Mouse (Mus musculus): ENCODE measurements around the gene Olfr1413. TPM values are rescaled to one million over a fixed set of nuclear protein-coding genes. Genes with fewer than 3 reads are reported as not detected.

Gene Olfr1413
- polyA plus RNA-seq, 1 experiment from 2014 or later: not detected

DNA sequence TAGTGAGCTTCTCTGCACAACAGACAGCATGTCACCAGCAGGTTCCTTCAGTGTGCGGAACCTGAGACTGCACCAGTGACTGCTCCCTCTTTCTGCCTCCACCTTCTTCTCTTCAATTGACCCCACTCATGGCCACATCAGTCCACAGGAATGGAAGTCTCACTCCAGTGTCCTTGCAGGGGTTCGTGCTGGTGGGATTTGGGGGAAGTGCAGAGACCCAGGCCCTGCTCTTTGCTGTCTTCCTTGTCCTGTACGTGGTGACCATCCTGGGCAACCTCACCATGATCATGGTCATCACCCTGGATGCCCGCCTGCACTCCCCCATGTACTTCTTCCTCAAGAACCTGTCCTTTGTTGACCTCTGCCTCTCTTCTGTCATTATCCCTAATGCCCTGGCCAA lies 36.6 kb downstream of the Olfr1413 start:
- Histone ChIP-seq H3K9me3 (ENCODE audit: control insufficient read depth, low read length) (no peaks in the 10 kb centered on the region), H3K27me3 (ENCODE audit: control insufficient read depth, insufficient read depth, low read length) (no peaks in the 10 kb centered on the region), H3K27ac (ENCODE audit: low read depth, low read length) (no peak overlapping the region), H3K4me3 (ENCODE audit: low read depth, low read length) (no peak overlapping the region), H3K36me3 (ENCODE audit: control insufficient read depth, insufficient read depth, low read length) (no peaks in the 10 kb centered on the region), H3K9ac (ENCODE audit: low read length) (no peak overlapping the region), H3K4me2 (no peak overlapping the region), H3K4me1 (ENCODE audit: control insufficient read depth, insufficient read depth, low read length) (no peaks in the 10 kb centered on the region)
- ATAC-seq (ENCODE audit: low FRiP score) (no peak), DNase-seq (ENCODE audit: low spot score, missing footprints) (no peak)
- WGBS: 79% methylated on average over 4 of the region's 4 CpGs

DNA sequence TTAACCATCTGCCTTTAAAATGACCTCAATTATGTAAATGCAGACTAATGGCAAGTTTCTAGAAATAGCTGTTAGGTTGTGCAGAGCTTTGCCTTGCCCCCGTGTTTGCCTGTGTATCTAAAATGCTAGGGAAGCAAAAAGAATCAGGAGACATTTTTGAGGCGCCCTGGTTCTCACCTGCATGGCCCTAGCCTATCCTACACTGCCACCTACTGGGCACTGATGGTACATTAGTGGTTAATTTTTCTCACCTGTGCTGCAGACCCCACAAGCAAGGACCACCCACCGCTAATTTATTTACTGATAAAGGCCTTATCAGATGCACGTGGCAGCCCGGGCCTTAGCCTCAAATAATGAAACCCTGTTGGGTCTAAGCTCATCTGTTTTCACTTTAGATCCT lies 39.9 kb downstream of the Olfr1413 start:
- H3K36me3 ChIP-seq (ENCODE audit: control insufficient read depth, insufficient read depth, low read length): no peaks in the 10 kb centered on the region
- H3K4me3 ChIP-seq (ENCODE audit: low read depth, low read length): no peak overlapping the region
- no peaks in the 10 kb centered on the region for H3K4me1 ChIP-seq (ENCODE audit: control insufficient read depth, insufficient read depth, low read length)
- no peaks in the 10 kb centered on the region for H3K9me3 ChIP-seq (ENCODE audit: control insufficient read depth, low read length)
- ATAC-seq (ENCODE audit: low FRiP score) (no peak), DNase-seq (ENCODE audit: low spot score, missing footprints) (peak; percentile 87)
- H3K27ac ChIP-seq (ENCODE audit: low read depth, low read length): no peak overlapping the region
- no peak overlapping the region for H3K9ac ChIP-seq (ENCODE audit: low read length)
- 10% methylated on average over 5 of the region's 5 CpGs for WGBS
- H3K27me3 ChIP-seq (ENCODE audit: control insufficient read depth, insufficient read depth, low read length): no peaks in the 10 kb centered on the region
- H3K4me2 ChIP-seq: no peak overlapping the region

DNA sequence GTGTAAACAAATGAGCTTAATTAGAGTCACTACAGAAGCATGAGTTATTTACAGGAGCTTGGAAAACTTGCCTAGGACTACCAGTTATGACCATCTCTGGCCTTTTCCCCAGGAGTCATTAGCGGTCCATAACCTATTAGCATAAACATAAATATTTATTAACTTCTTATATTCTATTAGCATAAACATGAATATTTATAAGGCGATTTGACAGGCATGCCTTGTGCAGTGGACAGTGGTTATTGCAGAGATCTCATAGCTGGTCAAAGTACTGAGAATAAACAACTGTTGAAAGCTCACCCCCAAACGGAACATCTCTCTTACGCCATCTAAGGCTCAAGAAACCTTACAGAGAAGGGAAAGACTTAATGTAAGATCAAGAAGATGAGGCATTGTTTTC lies 42.1 kb downstream of the Olfr1413 start:
- H3K27me3 ChIP-seq (ENCODE audit: control insufficient read depth, insufficient read depth, low read length): no peaks in the 10 kb centered on the region
- no peak overlapping the region for H3K27ac ChIP-seq (ENCODE audit: low read depth, low read length)
- no peaks in the 10 kb centered on the region for H3K36me3 ChIP-seq (ENCODE audit: control insufficient read depth, insufficient read depth, low read length)
- peak; percentile 59 for ATAC-seq (ENCODE audit: low FRiP score)
- no peak overlapping the region for H3K4me2 ChIP-seq
- no peak for DNase-seq (ENCODE audit: low spot score, missing footprints)
- no peaks in the 10 kb centered on the region for H3K9me3 ChIP-seq (ENCODE audit: control insufficient read depth, low read length)
- H3K9ac ChIP-seq (ENCODE audit: low read length): no peak overlapping the region
- no peak overlapping the region for H3K4me3 ChIP-seq (ENCODE audit: low read depth, low read length)
- WGBS: 48% methylated on average over 4 of the region's 4 CpGs
- H3K4me1 ChIP-seq (ENCODE audit: control insufficient read depth, insufficient read depth, low read length): no peaks in the 10 kb centered on the region

DNA sequence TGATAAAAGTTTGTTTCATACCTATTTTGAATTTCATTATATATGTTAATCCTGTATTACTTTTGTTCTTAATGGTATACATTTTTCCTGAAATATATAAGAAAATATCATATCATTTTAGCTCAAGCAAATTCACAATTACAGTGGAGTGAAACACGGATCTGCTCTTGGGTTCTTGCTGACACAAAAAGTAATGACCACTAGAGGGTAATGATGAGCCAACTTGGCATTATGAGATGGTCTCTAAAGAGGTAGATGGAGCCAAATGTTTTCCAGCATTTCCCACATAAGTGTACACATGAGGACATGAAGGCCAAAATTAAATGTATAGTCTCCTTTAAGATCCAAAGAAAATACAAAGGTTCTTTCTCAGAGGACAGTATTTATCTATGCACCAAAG lies 43.4 kb downstream of the Olfr1413 start:
- Histone ChIP-seq H3K4me3 (ENCODE audit: low read depth, low read length) (no peak overlapping the region), H3K27ac (ENCODE audit: low read depth, low read length) (no peak overlapping the region), H3K9ac (ENCODE audit: low read length) (no peak overlapping the region), H3K9me3 (ENCODE audit: control insufficient read depth, low read length) (no peaks in the 10 kb centered on the region), H3K27me3 (ENCODE audit: control insufficient read depth, insufficient read depth, low read length) (no peaks in the 10 kb centered on the region), H3K4me1 (ENCODE audit: control insufficient read depth, insufficient read depth, low read length) (no peaks in the 10 kb centered on the region), H3K36me3 (ENCODE audit: control insufficient read depth, insufficient read depth, low read length) (no peaks in the 10 kb centered on the region), H3K4me2 (no peak overlapping the region)
- DNase-seq (ENCODE audit: low spot score, missing footprints): no peak
- 18% methylated on average over 1 of the region's 1 CpGs for WGBS
- ATAC-seq (ENCODE audit: low FRiP score): no peak

DNA sequence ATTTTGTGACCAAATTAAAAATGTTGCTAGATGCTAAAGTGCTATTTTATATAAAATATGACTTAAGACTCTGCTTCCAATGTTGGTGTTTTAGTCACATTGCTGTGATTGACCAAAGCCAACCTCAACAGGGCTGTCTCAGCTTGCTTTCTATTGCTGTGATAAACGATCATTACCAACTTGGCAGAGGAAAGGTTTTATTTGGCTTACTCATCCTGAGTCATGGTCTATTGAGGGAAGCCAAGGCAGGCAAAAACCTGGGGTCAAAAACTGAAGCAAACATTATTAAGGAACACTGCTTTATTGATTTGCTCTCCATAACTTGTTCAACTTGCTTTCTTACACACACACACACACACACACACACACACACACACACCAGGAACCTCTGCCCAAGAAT lies 44.9 kb downstream of the Olfr1413 start:
- Histone ChIP-seq H3K9me3 (ENCODE audit: control insufficient read depth, low read length) (no peaks in the 10 kb centered on the region), H3K4me1 (ENCODE audit: control insufficient read depth, insufficient read depth, low read length) (no peaks in the 10 kb centered on the region), H3K36me3 (ENCODE audit: control insufficient read depth, insufficient read depth, low read length) (no peaks in the 10 kb centered on the region), H3K27ac (ENCODE audit: low read depth, low read length) (no peak overlapping the region), H3K27me3 (ENCODE audit: control insufficient read depth, insufficient read depth, low read length) (no peaks in the 10 kb centered on the region), H3K4me3 (ENCODE audit: low read depth, low read length) (no peak overlapping the region), H3K9ac (ENCODE audit: low read length) (no peak overlapping the region), H3K4me2 (no peak overlapping the region)
- 93% methylated on average over 1 of the region's 1 CpGs for WGBS
- ATAC-seq (ENCODE audit: low FRiP score): no peak
- no peak for DNase-seq (ENCODE audit: low spot score, missing footprints)

DNA sequence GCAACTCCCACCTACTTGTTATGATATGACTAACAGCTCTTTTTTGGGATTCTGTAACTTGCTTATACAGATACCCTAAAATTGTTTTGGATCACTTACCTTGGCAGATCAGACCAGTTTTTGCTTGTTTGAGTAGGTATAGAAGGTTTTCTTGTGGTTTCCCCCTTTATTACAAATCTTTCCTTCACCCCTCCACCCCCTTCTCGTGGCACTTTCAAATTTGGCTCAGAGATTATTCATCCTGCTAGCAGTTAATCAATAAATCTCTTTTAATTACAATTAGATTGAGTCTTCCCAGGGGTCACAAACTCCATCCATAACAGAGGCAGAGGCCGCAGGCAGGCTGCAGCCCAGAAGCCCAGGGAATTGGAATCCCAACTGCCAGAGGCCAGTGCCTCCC lies 46.4 kb downstream of the Olfr1413 start, which contains the start of gene Olfr12:
Olfr12 (plus strand) TSS at position 301 of the 400 bp plus-strand sequence.
- DNase-seq (ENCODE audit: low spot score, missing footprints): no peak

DNA sequence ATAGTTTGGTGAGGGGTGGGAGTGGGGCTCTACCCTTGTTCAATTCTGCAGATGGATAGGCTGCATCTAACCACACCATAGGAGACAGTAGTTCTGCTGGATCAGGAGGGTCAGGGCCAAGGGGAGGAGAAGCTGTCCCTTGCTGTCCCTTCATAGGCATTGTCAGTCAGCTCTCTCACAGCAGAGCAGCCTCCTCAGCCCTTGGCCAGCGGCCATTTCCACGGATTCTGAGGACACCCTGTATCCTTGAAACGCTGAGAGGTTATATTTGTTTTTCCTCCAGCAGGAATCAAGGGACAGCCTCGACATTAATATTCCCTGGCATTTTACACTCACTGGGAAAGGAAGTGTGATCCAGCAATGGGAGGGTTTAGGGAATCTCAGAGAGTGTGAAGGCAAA lies 47.2 kb downstream of the Olfr1413 start:
- no peak overlapping the region for H3K4me2 ChIP-seq
- no peaks in the 10 kb centered on the region for H3K27me3 ChIP-seq (ENCODE audit: control insufficient read depth, insufficient read depth, low read length)
- H3K4me1 ChIP-seq (ENCODE audit: control insufficient read depth, insufficient read depth, low read length): no peaks in the 10 kb centered on the region
- H3K36me3 ChIP-seq (ENCODE audit: control insufficient read depth, insufficient read depth, low read length): no peaks in the 10 kb centered on the region
- no peak overlapping the region for H3K9ac ChIP-seq (ENCODE audit: low read length)
- DNase-seq (ENCODE audit: low spot score, missing footprints) (no peak), ATAC-seq (ENCODE audit: low FRiP score) (no peak)
- no peak overlapping the region for H3K27ac ChIP-seq (ENCODE audit: low read depth, low read length)
- H3K4me3 ChIP-seq (ENCODE audit: low read depth, low read length): no peak overlapping the region
- 57% methylated on average over 4 of the region's 4 CpGs for WGBS
- no peaks in the 10 kb centered on the region for H3K9me3 ChIP-seq (ENCODE audit: control insufficient read depth, low read length)

More for the DNA sequence above, 46.4 kb downstream of the Olfr1413 start, which contains the start of gene Olfr12:
- H3K4me1 ChIP-seq (ENCODE audit: control insufficient read depth, insufficient read depth, low read length): no peaks in the 10 kb centered on the region
- H3K27ac ChIP-seq (ENCODE audit: low read depth, low read length): no peak within 1 kb of the TSS
- H3K27me3 ChIP-seq (ENCODE audit: control insufficient read depth, insufficient read depth, low read length): no peaks in the 10 kb centered on the region
- ATAC-seq (ENCODE audit: low FRiP score): no peak
- no peaks in the 10 kb centered on the region for H3K9me3 ChIP-seq (ENCODE audit: control insufficient read depth, low read length)
- H3K36me3 ChIP-seq (ENCODE audit: control insufficient read depth, insufficient read depth, low read length): no peaks in the 10 kb centered on the region
- WGBS: 66% methylated on average over 2 of the region's 2 CpGs
- H3K4me3 ChIP-seq (ENCODE audit: low read depth, low read length): no peak within 1 kb of the TSS
- no peak within 1 kb of the TSS for H3K4me2 ChIP-seq
- H3K9ac ChIP-seq (ENCODE audit: low read length): no peak within 1 kb of the TSS

Other genes with a start within 250 kb of the Olfr1413 start
- gene Ndufa10, start 97.5 kb upstream of the Olfr1413 start, polyA plus RNA-seq (2014; fragmentation: Nextera tagmentation; extraction: Ambion mirVana): 274 and 289 TPM in 2 replicates
- gene Olfr1416, start 86.2 kb upstream of the Olfr1413 start, polyA plus RNA-seq (2014; fragmentation: Nextera tagmentation; extraction: Ambion mirVana): not detected in 2 replicates
- not detected in 2 replicates for gene Olfr1415, start 75.2 kb upstream of the Olfr1413 start, polyA plus RNA-seq (2014; fragmentation: Nextera tagmentation; extraction: Ambion mirVana)
- not detected in 2 replicates for gene Olfr1414, start 52.7 kb upstream of the Olfr1413 start, polyA plus RNA-seq (2014; fragmentation: Nextera tagmentation; extraction: Ambion mirVana)
- not detected in 2 replicates for gene Olfr1412, start 14.5 kb downstream of the Olfr1413 start, polyA plus RNA-seq (2014; fragmentation: Nextera tagmentation; extraction: Ambion mirVana)
- not detected in 2 replicates for gene Olfr1411, start 23.1 kb downstream of the Olfr1413 start, polyA plus RNA-seq (2014; fragmentation: Nextera tagmentation; extraction: Ambion mirVana)
- gene Olfr1410, start 34.5 kb downstream of the Olfr1413 start, polyA plus RNA-seq (2014; fragmentation: Nextera tagmentation; extraction: Ambion mirVana): not detected in 2 replicates
- gene Olfr12, start 46.5 kb downstream of the Olfr1413 start, polyA plus RNA-seq (2014; fragmentation: Nextera tagmentation; extraction: Ambion mirVana): 0.05 and 0.12 TPM in 2 replicates
- gene Cops9, start 70.7 kb downstream of the Olfr1413 start, polyA plus RNA-seq (2014; fragmentation: Nextera tagmentation; extraction: Ambion mirVana): 354 and 411 TPM in 2 replicates
- 0.08 TPM in 1 of 2 replicates, not detected in the other for gene Otos, start 77.5 kb downstream of the Olfr1413 start, polyA plus RNA-seq (2014; fragmentation: Nextera tagmentation; extraction: Ambion mirVana)